Mouse (Mus musculus): ENCODE measurements around the gene Klhl21.

- TF ChIP-seq MAFK (IDR thresholded peaks at IDR 0.05; ENCODE audit: insufficient read depth, low read depth, low read length) (no peak), HCFC1 (IDR thresholded peaks at IDR 0.05; ENCODE audit: borderline replicate concordance, insufficient read depth, low read length) (no peak)
Measured at GRCm38 (mm10) chr4:151989110-151989488, 19.5 kb upstream of the Klhl21 start.
